Mouse (Mus musculus) hindbrain, postnatal 0 days (tissue): ENCODE measurements around the gene Pkdcc. TPM values are rescaled to one million over a fixed set of nuclear protein-coding genes. Genes with fewer than 3 reads are reported as not detected.

ENCODE experiments used
- ATAC-seq: fragments of 200-750 bp; cut with Nextera tagmentation; 2 replicates; pipeline ENCODE4 v1.8.0; 2017; ENCODE audit warnings: mild to moderate bottlenecking, moderate TSS enrichment, moderate library complexity
- DNase-seq: peaks from one replicate; pipeline ENCODE4 v3.0.0-alpha.2; 2015; ENCODE audit warnings: low spot score
- H3K27ac ChIP-seq: fragments of 300-500 bp; sonication (generic); 2 replicates; pipeline ENCODE4 v1.5.1; 2014; ENCODE audit warnings: mild to moderate bottlenecking
- H3K27me3 ChIP-seq: fragments of 300-500 bp; sonication (generic); 2 replicates; pipeline ENCODE4 v1.6.1; 2014; ENCODE audit warnings: low read length, mixed read lengths; ENCODE audit not compliant: insufficient read depth
- H3K36me3 ChIP-seq: fragments of 300-500 bp; sonication (generic); 2 replicates; pipeline ENCODE4 v1.6.1; 2014; ENCODE audit warnings: low read length, mixed read lengths; ENCODE audit not compliant: insufficient read depth
- H3K4me1 ChIP-seq: fragments of 300-500 bp; sonication (generic); 2 replicates; pipeline ENCODE4 v1.6.1; 2014; ENCODE audit warnings: antibody characterized with exemption, low read length, mixed read lengths; ENCODE audit not compliant: insufficient read depth
- H3K4me2 ChIP-seq: fragments of 300-500 bp; sonication (generic); 2 replicates; pipeline ENCODE4 v1.6.1; 2014; ENCODE audit warnings: low read depth, mild to moderate bottlenecking, low read length, moderate library complexity, mixed read lengths
- H3K4me3 ChIP-seq: fragments of 300-500 bp; sonication (generic); 2 replicates; pipeline ENCODE4 v1.5.1; 2014; ENCODE audit warnings: low read length
- H3K9ac ChIP-seq: fragments of 300-500 bp; sonication (generic); replicated peaks from 2 replicates; pipeline ENCODE4 v1.6.1; 2014; ENCODE audit warnings: mild to moderate bottlenecking, low read length, moderate library complexity, mixed read lengths
- H3K9me3 ChIP-seq: fragments of 300-500 bp; sonication (generic); 2 replicates; pipeline ENCODE4 v1.6.1; 2016; ENCODE audit warnings: low read length, mixed read lengths
- CTCF ChIP-seq: IDR thresholded peaks from 2 replicates; pipeline ENCODE4 v1.5.1; 2016; ENCODE audit warnings: antibody characterized with exemption, control low read depth, low read depth
- WGBS: fragments of 180-500 bp; shearing (Covaris S2); extraction: QIAGEN DNeasy Blood & Tissue Kit; methylation state at CpG from one replicate; pipeline ENCODE4 v1.1.7; 2014; 5-methylcytosine and 5-hydroxymethylcytosine counted together
- polyA plus RNA-seq: library from polyadenylated mRNA; unstranded; fragments of >200 nt; fragmentation: Nextera tagmentation; extraction: Ambion mirVana; gene quantifications from 2 replicates; pipeline ENCODE4 v1.2.1, GENCODE M21; 2015
- total RNA-seq: library from RNA; depleted of rRNA; stranded (reverse); fragments of >200 nt; gene quantifications from 2 replicates; pipeline ENCODE4 v1.2.3, GENCODE M21; 2014

The Pkdcc gene
- total and polyA plus RNA-seq, 2 experiments from 2014 or later = 3.3 to 61.0 TPM

DNA sequence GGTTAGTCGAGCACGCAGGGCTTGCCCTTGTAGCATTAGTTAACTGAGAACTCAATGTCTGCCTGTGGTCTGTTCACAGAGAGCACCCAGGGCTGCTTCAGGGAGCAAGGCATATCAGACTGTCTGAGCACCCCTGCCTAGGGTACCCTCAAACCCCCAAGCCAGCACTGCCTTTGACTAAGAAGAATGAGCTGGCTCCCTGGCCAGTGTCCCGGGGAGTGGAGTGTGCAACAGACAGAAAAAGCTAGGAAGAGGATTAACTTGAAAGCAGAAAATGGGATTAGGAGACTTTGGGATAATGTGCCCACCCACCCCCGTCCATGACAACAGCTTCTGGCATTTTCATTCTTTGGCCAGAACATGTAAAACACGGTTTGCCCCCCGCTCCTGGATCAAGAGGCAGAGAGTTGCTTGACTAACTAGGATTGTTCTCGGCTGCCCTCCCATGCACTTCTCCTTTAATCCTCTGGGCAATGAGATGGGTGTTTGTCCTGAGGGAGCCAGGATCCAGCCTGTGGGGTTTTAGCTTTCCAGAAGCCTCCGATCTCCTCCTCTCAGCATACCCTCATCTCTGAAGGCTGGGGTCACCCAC lies 11.4 kb downstream of the Pkdcc start:
- no peak overlapping the region for H3K4me2 ChIP-seq
- no peak; the same call in 1 of the 2 replicates for TF ChIP-seq CTCF
- no peaks in the 10 kb centered on the region for H3K27me3 ChIP-seq
- DNase-seq (peak; percentile 41), ATAC-seq (no peak)
- WGBS = 42% methylated on average over 8 of the region's 8 CpGs
- no peak overlapping the region for H3K27ac ChIP-seq
- H3K9ac ChIP-seq = no peak overlapping the region
- no peak overlapping the region for H3K4me3 ChIP-seq
- H3K9me3 ChIP-seq = no peaks in the 10 kb centered on the region
- H3K4me1 ChIP-seq = no peaks in the 10 kb centered on the region
- peaks cover 9% of the 10 kb centered on the region; the same call in 1 of the 2 replicates for H3K36me3 ChIP-seq

DNA sequence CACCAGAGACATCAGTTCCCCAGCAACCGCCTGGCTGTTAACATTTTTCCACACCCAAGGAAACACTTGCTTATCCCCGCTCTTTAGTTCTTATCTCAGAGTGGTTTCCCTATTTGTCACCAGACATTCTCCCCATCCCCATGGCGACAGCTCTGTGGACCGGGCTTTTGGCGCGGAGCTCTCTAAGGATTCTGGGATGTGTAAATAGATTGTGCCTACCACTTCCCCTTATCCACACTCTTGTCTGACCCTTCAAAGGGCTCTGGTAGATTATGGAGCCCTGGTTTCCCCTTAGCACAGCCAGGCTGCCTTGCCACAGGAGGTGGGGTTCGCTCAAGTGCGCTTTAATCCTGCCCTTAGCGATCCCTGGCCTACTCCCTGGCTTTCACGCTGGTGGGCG lies 16.3 kb downstream of the Pkdcc start:
- Histone ChIP-seq H3K9ac (no peak overlapping the region), H3K4me2 (no peak overlapping the region), H3K9me3 (no peaks in the 10 kb centered on the region), H3K36me3 (no peaks in the 10 kb centered on the region), H3K27me3 (no peaks in the 10 kb centered on the region), H3K4me3 (no peak overlapping the region), H3K4me1 (no peaks in the 10 kb centered on the region), H3K27ac (no peak overlapping the region)
- TF ChIP-seq CTCF = no peak
- DNase-seq = no peak
- 54% methylated on average over 11 of the region's 11 CpGs for WGBS
- ATAC-seq = no peak

DNA sequence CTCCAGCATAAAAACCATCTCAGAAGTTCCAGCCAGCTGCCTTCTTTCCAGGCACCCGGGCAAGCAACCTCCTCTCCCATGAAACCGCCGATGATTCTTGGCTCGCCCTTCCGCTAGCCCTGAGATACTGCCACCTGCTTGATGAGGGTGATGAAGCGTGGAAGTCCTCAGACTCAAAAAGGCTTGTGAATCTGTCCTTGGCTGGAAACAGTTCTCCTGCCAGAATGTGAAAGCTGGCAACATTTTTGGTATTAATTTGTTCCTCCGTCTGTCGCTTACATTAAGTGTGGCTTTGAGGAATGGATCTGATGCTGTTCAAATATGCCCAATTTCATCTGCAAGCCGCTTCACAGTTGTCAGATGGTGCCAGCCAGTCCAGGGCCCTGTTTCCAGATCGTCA lies 20.1 kb downstream of the Pkdcc start:
- DNase-seq = peak; percentile 86
- ATAC-seq = peak; percentile 72
- no peak overlapping the region for H3K9ac ChIP-seq
- no peak overlapping the region for H3K4me3 ChIP-seq
- H3K4me2 ChIP-seq = no peak overlapping the region
- H3K9me3 ChIP-seq = no peaks in the 10 kb centered on the region
- no peaks in the 10 kb centered on the region for H3K36me3 ChIP-seq
- WGBS = 64% methylated on average over 10 of the region's 10 CpGs
- TF ChIP-seq CTCF = no peak
- H3K27ac ChIP-seq = 0 out of 2 replicates have a peak overlapping the region, but pooled peaks have one; percentile 45
- no peaks in the 10 kb centered on the region for H3K4me1 ChIP-seq
- H3K27me3 ChIP-seq = no peaks in the 10 kb centered on the region

DNA sequence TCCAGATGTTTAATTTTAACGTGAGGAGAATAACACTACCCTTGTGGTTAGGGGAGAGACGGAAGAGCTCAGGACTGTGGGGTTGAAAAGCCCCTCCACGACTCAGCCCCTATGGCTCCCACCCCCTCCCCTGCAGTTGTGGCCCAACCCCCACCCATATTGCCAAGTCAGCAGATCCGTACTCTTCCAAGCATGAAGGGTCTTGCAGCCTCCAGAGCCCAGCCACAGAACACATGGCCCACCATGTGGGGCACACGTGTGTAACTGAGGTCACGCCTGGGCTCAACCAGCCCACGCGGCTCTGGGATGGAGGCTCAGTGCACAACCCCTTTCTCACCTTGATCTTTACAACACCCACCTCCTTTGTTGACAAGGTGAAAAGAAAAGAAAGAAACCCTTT lies 21.1 kb downstream of the Pkdcc start:
- H3K9ac ChIP-seq = no peak overlapping the region
- H3K4me1 ChIP-seq = no peaks in the 10 kb centered on the region
- no peak overlapping the region for H3K27ac ChIP-seq
- TF ChIP-seq CTCF = no peak
- ATAC-seq = no peak
- H3K4me2 ChIP-seq = no peak overlapping the region
- DNase-seq = no peak
- H3K4me3 ChIP-seq = no peak overlapping the region
- H3K9me3 ChIP-seq = no peaks in the 10 kb centered on the region
- 73% methylated on average over 8 of the region's 8 CpGs for WGBS
- no peaks in the 10 kb centered on the region for H3K27me3 ChIP-seq
- H3K36me3 ChIP-seq = no peaks in the 10 kb centered on the region

DNA sequence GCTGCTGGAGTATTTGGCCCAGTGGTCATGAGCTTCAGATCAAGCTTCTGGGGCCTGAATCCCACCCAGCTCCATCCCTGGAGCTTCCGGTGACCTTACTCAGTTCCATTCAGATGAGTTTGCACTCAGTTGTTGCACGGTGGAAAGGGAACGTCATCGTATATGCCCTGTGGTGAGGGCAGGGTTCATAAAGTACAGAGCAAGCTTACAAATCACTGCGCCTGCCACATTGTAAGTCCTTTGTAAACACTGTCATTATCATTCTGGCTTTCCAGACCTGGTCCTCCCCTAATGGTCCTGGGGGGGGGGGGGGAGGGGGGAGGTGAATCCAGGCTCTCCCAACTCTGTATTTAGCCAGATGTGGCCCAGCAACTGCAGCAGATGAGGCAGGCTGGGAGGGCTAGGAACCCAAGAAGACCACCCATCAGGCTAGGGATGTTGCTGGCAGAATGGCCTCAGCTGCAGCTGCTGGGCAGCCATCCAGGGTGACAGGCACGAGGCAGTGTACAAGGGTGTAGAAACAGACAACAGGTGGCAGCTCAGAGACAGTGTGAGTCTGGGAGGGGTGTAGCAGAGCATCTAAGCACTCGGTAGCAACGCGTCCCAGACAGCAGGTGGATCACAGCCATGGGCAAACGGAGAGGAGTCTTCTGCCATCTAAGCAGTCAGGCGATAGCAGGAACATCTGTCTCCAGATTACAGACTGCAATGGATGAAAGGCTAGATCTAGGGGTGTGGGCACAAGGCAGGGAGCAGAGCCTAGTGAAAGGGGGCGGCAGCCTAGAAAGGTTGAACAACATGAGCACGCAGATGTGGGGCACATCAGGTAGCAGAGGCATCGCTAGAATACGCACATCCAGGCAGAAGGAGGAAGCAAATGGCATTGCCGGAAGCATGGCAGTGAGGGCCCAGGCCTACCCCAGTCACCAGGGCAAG lies 23.3 kb downstream of the Pkdcc start:
- WGBS = 57% methylated on average over 16 of the region's 16 CpGs
- TF ChIP-seq CTCF = no peak
- Histone ChIP-seq H3K9me3 (no peaks in the 10 kb centered on the region), H3K36me3 (no peaks in the 10 kb centered on the region), H3K4me1 (no peaks in the 10 kb centered on the region), H3K27me3 (no peaks in the 10 kb centered on the region), H3K9ac (no peak overlapping the region), H3K4me3 (no peak overlapping the region), H3K4me2 (no peak overlapping the region), H3K27ac (no peak overlapping the region)
- DNase-seq (peak; percentile 66), ATAC-seq (peak; percentile 80)

DNA sequence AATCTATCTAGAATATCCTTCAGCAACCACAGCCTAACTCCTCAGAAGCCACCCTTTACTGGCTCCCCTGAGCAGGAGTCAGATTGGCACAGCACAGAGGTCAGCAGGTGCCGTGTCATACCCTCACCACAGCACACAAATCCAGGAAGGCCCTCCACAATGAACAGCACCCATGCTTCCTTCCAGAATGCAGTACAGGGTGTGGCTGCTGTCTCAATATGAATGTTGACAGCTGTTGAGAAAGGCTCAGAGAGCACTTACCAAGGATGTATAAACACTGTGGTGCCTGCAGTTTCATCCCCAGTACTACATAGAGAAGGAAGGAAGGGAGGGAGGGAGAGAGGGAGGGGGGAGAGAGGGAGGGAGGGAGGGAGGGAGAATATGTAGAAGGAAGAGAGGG lies 29.4 kb downstream of the Pkdcc start:
- H3K36me3 ChIP-seq = no peaks in the 10 kb centered on the region
- H3K4me1 ChIP-seq = no peaks in the 10 kb centered on the region
- no peaks in the 10 kb centered on the region for H3K27me3 ChIP-seq
- H3K9me3 ChIP-seq = no peaks in the 10 kb centered on the region
- DNase-seq = no peak
- WGBS = 74% methylated on average over 1 of the region's 1 CpGs
- no peak overlapping the region for H3K4me2 ChIP-seq
- H3K4me3 ChIP-seq = no peak overlapping the region
- ATAC-seq = no peak
- no peak overlapping the region for H3K27ac ChIP-seq
- H3K9ac ChIP-seq = no peak overlapping the region
- no peak for TF ChIP-seq CTCF

DNA sequence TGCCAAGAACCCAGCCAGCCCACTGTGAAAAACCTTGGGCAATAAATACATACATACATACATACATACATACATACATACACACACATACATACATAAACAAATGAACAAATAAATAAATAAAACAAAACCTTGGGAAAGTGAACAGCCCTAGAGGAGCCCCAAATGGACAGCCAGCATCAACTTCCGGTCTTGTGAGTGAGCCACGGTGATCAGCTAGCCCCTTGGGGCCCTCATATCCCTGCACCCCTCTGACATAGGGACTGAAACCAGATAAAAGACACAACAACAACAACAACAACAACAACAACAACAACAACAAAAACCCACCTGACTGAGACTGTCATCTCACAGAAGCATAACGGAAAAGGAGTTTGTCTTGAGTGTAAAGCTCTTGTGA lies 30.4 kb downstream of the Pkdcc start:
- no peak for TF ChIP-seq CTCF
- H3K4me1 ChIP-seq = no peaks in the 10 kb centered on the region
- H3K9me3 ChIP-seq = no peaks in the 10 kb centered on the region
- H3K27me3 ChIP-seq = no peaks in the 10 kb centered on the region
- no peak overlapping the region for H3K4me3 ChIP-seq
- no peak overlapping the region for H3K9ac ChIP-seq
- no peak overlapping the region for H3K27ac ChIP-seq
- no peak for DNase-seq
- H3K4me2 ChIP-seq = no peak overlapping the region
- ATAC-seq = no peak
- WGBS = 71% methylated on average over 3 of the region's 3 CpGs
- H3K36me3 ChIP-seq = no peaks in the 10 kb centered on the region
